7 mouse cellular contexts compared by ENCODE assay signal in the genomic region with DNA sequence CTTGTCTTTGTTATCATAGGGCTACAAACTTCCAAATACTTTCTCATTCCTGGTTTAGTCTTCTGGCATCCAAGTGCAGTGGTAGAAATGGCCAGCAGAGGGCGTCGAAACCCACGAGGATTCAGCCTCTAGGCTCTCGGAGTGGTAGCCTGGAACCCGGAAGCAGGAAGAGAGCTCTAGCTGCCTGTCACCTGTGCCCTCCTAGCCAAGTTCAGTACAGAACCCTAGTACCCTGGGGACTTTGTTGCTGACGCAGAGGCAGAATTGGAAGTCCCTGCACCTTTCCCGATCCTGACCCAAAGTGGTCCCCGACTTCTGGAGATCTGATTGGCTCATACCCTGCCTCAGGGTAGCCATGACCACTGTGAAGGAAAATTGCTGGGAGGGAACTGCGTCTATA. TPM values are rescaled to one million over a fixed set of nuclear protein-coding genes. Genes with fewer than 3 reads are reported as not detected.
A peak's percentile ranks its signal among the peaks of the same experiment; 100 is the strongest.
DNase-seq lines count a peak whose midpoint lies in the region; ATAC-seq lines count a peak whose summit lies in the region.

No protein-coding gene starts in this region.

- no peak overlapping the region for H3K27ac ChIP-seq in embryonic facial prominence, embryonic 11.5 days (replicated peaks; ENCODE audit: low read depth, low read length)
- H3K27ac ChIP-seq in limb, embryonic 10.5 days = no peak overlapping the region
- no peak overlapping the region for H3K27ac ChIP-seq in midbrain, embryonic 13.5 days

- H3K4me2 ChIP-seq in embryonic facial prominence, embryonic 11.5 days (ENCODE audit: low read depth, low read length) = peak overlapping the region; percentile 27
- H3K4me2 ChIP-seq in midbrain, embryonic 13.5 days (replicated peaks) = peak overlapping the region; percentile 41

- WGBS in embryonic facial prominence, embryonic 11.5 days = 17% methylated on average over 9 of the region's 9 CpGs
- WGBS in limb, embryonic 10.5 days = 17% methylated on average over 9 of the region's 9 CpGs
- WGBS in midbrain, embryonic 13.5 days = 13% methylated on average over 9 of the region's 9 CpGs

- H3K27me3 ChIP-seq in embryonic facial prominence, embryonic 11.5 days (ENCODE audit: control insufficient read depth, insufficient read depth, low read length) = no peaks in the 10 kb centered on the region
- H3K27me3 ChIP-seq in limb, embryonic 10.5 days (ENCODE audit: low read depth, poor library complexity, severe bottlenecking) = no peaks in the 10 kb centered on the region
- H3K27me3 ChIP-seq in midbrain, embryonic 13.5 days = no peaks in the 10 kb centered on the region

- no peaks in the 10 kb centered on the region for H3K36me3 ChIP-seq in embryonic facial prominence, embryonic 11.5 days (replicated peaks; ENCODE audit: control insufficient read depth, insufficient read depth, low read depth, low read length)
- H3K36me3 ChIP-seq in limb, embryonic 10.5 days = no peaks in the 10 kb centered on the region
- H3K36me3 ChIP-seq in midbrain, embryonic 13.5 days = no peaks in the 10 kb centered on the region

- peak; percentile 76 for ATAC-seq in embryonic facial prominence, embryonic 11.5 days (replicated peaks; ENCODE audit: insufficient number of reproducible peaks, low FRiP score, low TSS enrichment, low read depth)
- peak; percentile 95 for ATAC-seq in granulocyte monocyte progenitor cell, adult 5-6 weeks (replicated peaks; ENCODE audit: poor library complexity, severe bottlenecking)
- ATAC-seq in midbrain, embryonic 13.5 days = peak; percentile 82; the same call in 1 of the 2 replicates

- H3K9ac ChIP-seq in embryonic facial prominence, embryonic 11.5 days (replicated peaks; ENCODE audit: low read length) = no peak overlapping the region; the same call in 1 of the 2 replicates
- H3K9ac ChIP-seq in midbrain, embryonic 13.5 days (replicated peaks) = no peak overlapping the region

- H3K9me3 ChIP-seq in embryonic facial prominence, embryonic 11.5 days (replicated peaks; ENCODE audit: control insufficient read depth, low read length) = no peaks in the 10 kb centered on the region
- H3K9me3 ChIP-seq in limb, embryonic 10.5 days (replicated peaks) = no peaks in the 10 kb centered on the region
- no peaks in the 10 kb centered on the region for H3K9me3 ChIP-seq in midbrain, embryonic 13.5 days

- 0 out of 2 replicates have a peak overlapping the region, but pooled peaks have one; percentile 8 for H3K4me3 ChIP-seq in embryonic facial prominence, embryonic 11.5 days (ENCODE audit: low read depth, low read length)
- peak overlapping the region; percentile 37 for H3K4me3 ChIP-seq in limb, embryonic 10.5 days
- H3K4me3 ChIP-seq in midbrain, embryonic 13.5 days (replicated peaks) = peak overlapping the region; percentile 25

- DNase-seq in adrenal gland, postnatal 14 days = peak; percentile 93
- DNase-seq in embryonic facial prominence, embryonic 11.5 days (ENCODE audit: low spot score) = peak; percentile 89
- peak; percentile 79 for DNase-seq in kidney, adult 11 months
- peak; percentile 91 for DNase-seq in limb, embryonic 10.5 days (ENCODE audit: low spot score)
- peak; percentile 77 for DNase-seq in spleen, adult 12 weeks (ENCODE audit: low spot score)

- no peaks in the 10 kb centered on the region for H3K4me1 ChIP-seq in embryonic facial prominence, embryonic 11.5 days (ENCODE audit: control insufficient read depth, insufficient read depth, low read length)
- H3K4me1 ChIP-seq in limb, embryonic 10.5 days = 0 out of 2 replicates have a peak, but pooled peaks cover 3% of the 10 kb centered on the region
- no peaks in the 10 kb centered on the region for H3K4me1 ChIP-seq in midbrain, embryonic 13.5 days (replicated peaks)

RNA-seq across cellular contexts. Expression of gene Cmip, which starts 32.2 kb away (rescaled TPM):
- 94.6 and 96.2 TPM in 2 replicates for total RNA-seq in adrenal gland, postnatal 14 days (2021)
- polyA plus RNA-seq in embryonic facial prominence, embryonic 11.5 days (2014; fragmentation: Nextera tagmentation; extraction: Ambion mirVana) = 16.1 and 20.4 TPM in 2 replicates
- 30.7 and 49.5 TPM in 2 replicates for total RNA-seq in granulocyte monocyte progenitor cell, adult 5-6 weeks (2014; fragmentation: Nextera tagmentation)
- total RNA-seq in granulocyte monocyte progenitor cell, adult 5-6 weeks (2017) = 6.0 and 11.8 TPM in 2 replicates
- 7.6 and 8.2 TPM in 2 replicates for polyA plus RNA-seq in limb, embryonic 10.5 days (2016; fragmentation: Nextera tagmentation; extraction: Ambion mirVana)
- polyA plus RNA-seq in midbrain, embryonic 13.5 days (2015; fragmentation: Nextera tagmentation; extraction: Ambion mirVana) = 65.3 and 71.7 TPM in 2 replicates
